Mouse (Mus musculus) layer of hippocampus, adult 2 months (tissue): Measurements from ENCODE around the gene Dnajc15. TPM values are rescaled to one million over a fixed set of nuclear protein-coding genes. Genes with fewer than 3 reads are reported as not detected.
"Not testable (repeated sequence)": the region's sequence is repeated elsewhere in the genome, so short reads cannot be mapped to it uniquely, and the experiment has no call there.

ENCODE experiments used
- DNase-seq, 2 experiments: peaks; one replicate each; pipeline ENCODE4 v3.0.0; 2022; ENCODE audit warnings: low spot score in 2 of 2
- H3K27ac ChIP-seq: fragments of 200-600 bp; 2 replicates; pipeline ENCODE4 v1.8.1; 2022
- H3K4me3 ChIP-seq: fragments of 200-600 bp; 2 replicates; pipeline ENCODE4 v1.8.1; 2022; ENCODE audit warnings: mild to moderate bottlenecking
- CTCF ChIP-seq: fragments of 200-600 bp; conservative IDR thresholded peaks from 2 replicates; pipeline ENCODE4 v1.8.1; 2022; ENCODE audit warnings: antibody characterized with exemption, mild to moderate bottlenecking, moderate library complexity
- total RNA-seq, 2 experiments: library from RNA; stranded (reverse); gene quantifications; 2 replicates each; pipeline ENCODE4 v1.2.3; 2021

Gene Dnajc15
- total RNA-seq, 2 experiments from 2014 or later: 60.2 to 68.3 TPM

- H3K27ac ChIP-seq: no peak overlapping the region
- H3K4me3 ChIP-seq: no peak overlapping the region
- peak in 1 of 2 experiments; percentile 37 for DNase-seq
- no peak for TF ChIP-seq CTCF
Observed at GRCm38 (mm10) chr14:77882669-77883068, 7.7 kb upstream of the Dnajc15 start.

GRCm38 (mm10) chr14:77881998-77882397 is 7.1 kb upstream of the Dnajc15 start:
- DNase-seq: no peak
- no peak overlapping the region for H3K4me3 ChIP-seq
- no peak for TF ChIP-seq CTCF
- H3K27ac ChIP-seq: no peak overlapping the region

- H3K27ac ChIP-seq, DNase-seq, H3K4me3 ChIP-seq: not testable (repeated sequence)
Observed at GRCm38 (mm10) chr14:77877876-77878275, 3.0 kb upstream of the Dnajc15 start.

- DNase-seq: no peak
- TF ChIP-seq CTCF: no peak
- H3K4me3 ChIP-seq: no peak overlapping the region
- H3K27ac ChIP-seq: 0 out of 2 replicates have a peak overlapping the region, but pooled peaks have one; percentile 10
Observed at GRCm38 (mm10) chr14:77876199-77876598, 1.3 kb upstream of the Dnajc15 start.

- DNase-seq: no peak
- no peak for TF ChIP-seq CTCF
- no peak overlapping the region for H3K27ac ChIP-seq
Observed at GRCm38 (mm10) chr14:77871380-77871975, 3.4 kb downstream of the Dnajc15 start.

GRCm38 (mm10) chr14:77870926-77871325 is 4.0 kb downstream of the Dnajc15 start:
- DNase-seq: no peak
- no peak overlapping the region for H3K4me3 ChIP-seq
- no peak for TF ChIP-seq CTCF
- H3K27ac ChIP-seq: no peak overlapping the region

More at GRCm38 (mm10) chr14:77871380-77871975, 3.4 kb downstream of the Dnajc15 start:
- no peak overlapping the region for H3K4me3 ChIP-seq

- Histone ChIP-seq H3K27ac (no peak overlapping the region), H3K4me3 (no peak overlapping the region)
- no peak for TF ChIP-seq CTCF
- no peak for DNase-seq
Observed at GRCm38 (mm10) chr14:77867601-77868000, 7.3 kb downstream of the Dnajc15 start.

GRCm38 (mm10) chr14:77864510-77864909 is 10.4 kb downstream of the Dnajc15 start:
- TF ChIP-seq CTCF: no peak
- Histone ChIP-seq H3K4me3 (no peak overlapping the region), H3K27ac (no peak overlapping the region)
- no peak for DNase-seq

- TF ChIP-seq CTCF: no peak
Observed at GRCm38 (mm10) chr14:77864051-77864450, 10.9 kb downstream of the Dnajc15 start.

GRCm38 (mm10) chr14:77860841-77861560 is 13.9 kb downstream of the Dnajc15 start:
- TF ChIP-seq CTCF: no peak
- no peak for DNase-seq
- H3K4me3 ChIP-seq: no peak overlapping the region
- H3K27ac ChIP-seq: no peak overlapping the region

More at GRCm38 (mm10) chr14:77864051-77864450, 10.9 kb downstream of the Dnajc15 start:
- no peak overlapping the region for H3K27ac ChIP-seq
- no peak overlapping the region for H3K4me3 ChIP-seq
- DNase-seq: no peak

- H3K27ac ChIP-seq: no peak overlapping the region
- H3K4me3 ChIP-seq: no peak overlapping the region
- no peak for DNase-seq
- no peak for TF ChIP-seq CTCF
Observed at GRCm38 (mm10) chr14:77859894-77860293, 15.0 kb downstream of the Dnajc15 start.

- no peak for DNase-seq
- Histone ChIP-seq H3K27ac (no peak overlapping the region), H3K4me3 (no peak overlapping the region)
- no peak for TF ChIP-seq CTCF
Observed at GRCm38 (mm10) chr14:77853951-77854350, 21.0 kb downstream of the Dnajc15 start.

GRCm38 (mm10) chr14:77849852-77850251 is 25.1 kb downstream of the Dnajc15 start:
- no peak overlapping the region for H3K4me3 ChIP-seq
- no peak for DNase-seq
- TF ChIP-seq CTCF: no peak
- no peak overlapping the region for H3K27ac ChIP-seq

GRCm38 (mm10) chr14:77848349-77848748 is 26.6 kb downstream of the Dnajc15 start:
- TF ChIP-seq CTCF: no peak
- peak in 1 of 2 experiments; percentile 11 for DNase-seq
- H3K4me3 ChIP-seq: no peak overlapping the region
- H3K27ac ChIP-seq: no peak overlapping the region; the same call in 1 of the 2 replicates
